Mouse (Mus musculus): Measurements from ENCODE around the gene Ypel5. TPM values are rescaled to one million over a fixed set of nuclear protein-coding genes. Genes with fewer than 3 reads are reported as not detected.

Ypel5 gene
- total RNA-seq (2014; fragmentation: Nextera tagmentation), result 18.9 and 26.1 TPM in 2 replicates
- 40.7 and 44.8 TPM in 2 replicates for total RNA-seq (2017)

GRCm38 (mm10) chr17:72836158-72837115, at the start of gene Ypel5:
Gene Ypel5 (plus strand): TSS chr17:72836453.
- peak; percentile 84 for ATAC-seq (replicated peaks; ENCODE audit: poor library complexity, severe bottlenecking)

GRCm38 (mm10) chr17:72787886-72788436, 48.3 kb upstream of the Ypel5 start:
- peak; percentile 97 for ATAC-seq (replicated peaks; ENCODE audit: poor library complexity, severe bottlenecking)

- no peak for ATAC-seq (replicated peaks; ENCODE audit: poor library complexity, severe bottlenecking)
These were observed 43.0 kb upstream of the Ypel5 start for GRCm38 (mm10) chr17:72793278-72793677.

- no peak for ATAC-seq (replicated peaks; ENCODE audit: poor library complexity, severe bottlenecking)
These were observed 41.6 kb upstream of the Ypel5 start for GRCm38 (mm10) chr17:72794660-72795059.

GRCm38 (mm10) chr17:72795392-72796047, 40.7 kb upstream of the Ypel5 start:
- ATAC-seq (replicated peaks; ENCODE audit: poor library complexity, severe bottlenecking), result peak; percentile 93

GRCm38 (mm10) chr17:72796506-72796905, 39.7 kb upstream of the Ypel5 start:
- ATAC-seq (replicated peaks; ENCODE audit: poor library complexity, severe bottlenecking), result no peak

- peak; percentile 68 for ATAC-seq (replicated peaks; ENCODE audit: poor library complexity, severe bottlenecking)
These were observed 38.4 kb upstream of the Ypel5 start for GRCm38 (mm10) chr17:72797867-72798266.

- ATAC-seq (replicated peaks; ENCODE audit: poor library complexity, severe bottlenecking), result peak; percentile 50
These were observed 26.2 kb upstream of the Ypel5 start for GRCm38 (mm10) chr17:72809942-72810654.

- ATAC-seq (replicated peaks; ENCODE audit: poor library complexity, severe bottlenecking), result peak; percentile 86
These were observed 22.6 kb upstream of the Ypel5 start for GRCm38 (mm10) chr17:72813419-72814315.

- no peak for ATAC-seq (replicated peaks; ENCODE audit: poor library complexity, severe bottlenecking)
These were observed 18.7 kb upstream of the Ypel5 start for GRCm38 (mm10) chr17:72817574-72817973.

- no peak for ATAC-seq (replicated peaks; ENCODE audit: poor library complexity, severe bottlenecking)
These were observed 16.5 kb upstream of the Ypel5 start for GRCm38 (mm10) chr17:72819714-72820113.

GRCm38 (mm10) chr17:72820425-72820824, 15.8 kb upstream of the Ypel5 start:
- no peak for ATAC-seq (replicated peaks; ENCODE audit: poor library complexity, severe bottlenecking)

GRCm38 (mm10) chr17:72821923-72822322, 14.3 kb upstream of the Ypel5 start:
- no peak for ATAC-seq (replicated peaks; ENCODE audit: poor library complexity, severe bottlenecking)

- ATAC-seq (replicated peaks; ENCODE audit: poor library complexity, severe bottlenecking), result 0 out of 2 replicates have a peak, but pooled peaks have one; percentile 9
These were observed 9.2 kb upstream of the Ypel5 start for GRCm38 (mm10) chr17:72826916-72827534.

- ATAC-seq (replicated peaks; ENCODE audit: poor library complexity, severe bottlenecking), result no peak
These were observed 8.1 kb upstream of the Ypel5 start for GRCm38 (mm10) chr17:72828027-72828678.

- no peak for ATAC-seq (replicated peaks; ENCODE audit: poor library complexity, severe bottlenecking)
These were observed 7.6 kb upstream of the Ypel5 start for GRCm38 (mm10) chr17:72828687-72829086.

- ATAC-seq (replicated peaks; ENCODE audit: poor library complexity, severe bottlenecking), result peak; percentile 36
These were observed 973 bp downstream of the Ypel5 start for GRCm38 (mm10) chr17:72837140-72837712.

Measured in granulocyte monocyte progenitor cell, adult 5-6 weeks (primary cell).